Mouse (Mus musculus): ENCODE results near the gene Slc39a3. TPM values are rescaled to one million over a fixed set of nuclear protein-coding genes. Genes with fewer than 3 reads are reported as not detected.

The Slc39a3 gene
- polyA plus RNA-seq (2021) = 14.3 TPM

- H3K27me3 ChIP-seq = no peaks in the 10 kb centered on the region
- peak; percentile 88 for ATAC-seq
- in situ Hi-C loops (cut with MboI; ENCODE audit: low pct_unique_long_range_greater_than_20kb) = loop anchor here (5.0 kb wide), 1 partner anchor 40 kb away; no protein-coding TSS in a partner anchor
- peak; percentile 97 for DNase-seq (ENCODE audit: low read depth, low spot score)
- ChIA-PET CTCF (interaction anchor here (1.5 to 1.6 kb wide), 2 partner anchors 22 to 38 kb away, joined by 3 to 10 read pairs; partner anchors contain the start of gene Gng7), POLR2A (interaction anchor here (0.9 to 1.2 kb wide), 2 partner anchors 39 to 87 kb away, joined by 3 read pairs; no protein-coding TSS in a partner anchor)
- no peak for TF ChIP-seq CTCF (IDR thresholded peaks at IDR 0.05)
These were observed at the start of gene Slc39a3 for GRCm38 (mm10) chr10:81036988-81037580. Slc39a3 (minus strand) TSS chr10:81037426.

GRCm38 (mm10) chr10:81087021-81087420 is 49.8 kb upstream of the Slc39a3 start:
- peaks cover 7% of the 10 kb centered on the region for H3K27me3 ChIP-seq
- DNase-seq (ENCODE audit: low read depth, low spot score) (no peak), ATAC-seq (no peak)
- TF ChIP-seq CTCF (IDR thresholded peaks at IDR 0.05) = no peak
- ChIA-PET POLR2A (no interaction called here), CTCF (interaction anchor here (1.2 kb wide), 1 partner anchor 13 kb away, joined by 3 read pairs; no protein-coding TSS in a partner anchor)
- in situ Hi-C loops (cut with MboI; ENCODE audit: low pct_unique_long_range_greater_than_20kb) = no loop called here

GRCm38 (mm10) chr10:81082168-81082960 is 45.1 kb upstream of the Slc39a3 start:
- in situ Hi-C loops (cut with MboI; ENCODE audit: low pct_unique_long_range_greater_than_20kb) = no loop called here
- ATAC-seq = no peak
- H3K27me3 ChIP-seq = no peaks in the 10 kb centered on the region
- TF ChIP-seq CTCF (IDR thresholded peaks at IDR 0.05) = no peak
- ChIA-PET CTCF (interaction anchor here (0.6 to 2.1 kb wide), 17 partner anchors 8 to 93 kb away, joined by 3 to 9 read pairs (median 4); partner anchors contain the start of gene Creb3l3), POLR2A (interaction anchor here (0.7 to 1.4 kb wide), 3 partner anchors 11 to 91 kb away, joined by 3 to 8 read pairs (median 3); partner anchors contain the start of gene Map2k2)
- no peak for DNase-seq (ENCODE audit: low read depth, low spot score)

GRCm38 (mm10) chr10:81080008-81080655 is 42.9 kb upstream of the Slc39a3 start:
- DNase-seq (ENCODE audit: low read depth, low spot score) = no peak
- in situ Hi-C loops (cut with MboI; ENCODE audit: low pct_unique_long_range_greater_than_20kb) = no loop called here
- ChIA-PET POLR2A (interaction anchor here (0.6 kb wide), 1 partner anchor 26 kb away, joined by 3 read pairs; no protein-coding TSS in a partner anchor), CTCF (no interaction called here)
- no peaks in the 10 kb centered on the region for H3K27me3 ChIP-seq
- ATAC-seq = no peak
- no peak for TF ChIP-seq CTCF (IDR thresholded peaks at IDR 0.05)

- POLR2A ChIA-PET = interaction anchor here (1.3 kb wide), 1 partner anchor 9 kb away, joined by 3 read pairs; the partner anchor contains the start of gene Thop1
- in situ Hi-C loops (cut with MboI; ENCODE audit: low pct_unique_long_range_greater_than_20kb) = loop anchor here (10.0 kb wide), 1 partner anchor 97 kb away; the partner anchor contains the start of gene Eef2
- CTCF ChIA-PET = no interaction called here
- no peaks in the 10 kb centered on the region for H3K27me3 ChIP-seq
- no peak for DNase-seq (ENCODE audit: low read depth, low spot score)
- no peak for ATAC-seq
- TF ChIP-seq CTCF (IDR thresholded peaks at IDR 0.05) = no peak
These were observed 40.7 kb upstream of the Slc39a3 start for GRCm38 (mm10) chr10:81077916-81078315.

GRCm38 (mm10) chr10:81076356-81076755 is 39.1 kb upstream of the Slc39a3 start:
- no peak for ATAC-seq
- POLR2A ChIA-PET = no interaction called here

GRCm38 (mm10) chr10:81075734-81076133 is 38.5 kb upstream of the Slc39a3 start:
- no peak for TF ChIP-seq CTCF (IDR thresholded peaks at IDR 0.05)
- no peak for ATAC-seq
- in situ Hi-C loops (cut with MboI; ENCODE audit: low pct_unique_long_range_greater_than_20kb) = loop anchor here (10.0 kb wide), 1 partner anchor 99 kb away; the partner anchor contains the start of gene Eef2
- ChIA-PET POLR2A (interaction anchor here (0.6 kb wide), 1 partner anchor 13 kb away, joined by 5 read pairs; no protein-coding TSS in a partner anchor), CTCF (no interaction called here)
- no peaks in the 10 kb centered on the region for H3K27me3 ChIP-seq
- DNase-seq (ENCODE audit: low read depth, low spot score) = no peak

More at GRCm38 (mm10) chr10:81076356-81076755, 39.1 kb upstream of the Slc39a3 start:
- CTCF ChIA-PET = no interaction called here
- no peaks in the 10 kb centered on the region for H3K27me3 ChIP-seq
- DNase-seq (ENCODE audit: low read depth, low spot score) = no peak
- no peak for TF ChIP-seq CTCF (IDR thresholded peaks at IDR 0.05)
- in situ Hi-C loops (cut with MboI; ENCODE audit: low pct_unique_long_range_greater_than_20kb) = loop anchor here (10.0 kb wide), 1 partner anchor 98 kb away; the partner anchor contains the start of gene Eef2

- H3K27me3 ChIP-seq = no peaks in the 10 kb centered on the region
- ChIA-PET POLR2A (no interaction called here), CTCF (interaction anchor here (1.4 to 1.6 kb wide), 2 partner anchors 9 to 14 kb away, joined by 3 to 5 read pairs; no protein-coding TSS in a partner anchor)
- no peak for DNase-seq (ENCODE audit: low read depth, low spot score)
- in situ Hi-C loops (cut with MboI; ENCODE audit: low pct_unique_long_range_greater_than_20kb) = loop anchor here (10.0 kb wide), 1 partner anchor 101 kb away; the partner anchor contains the start of gene Eef2
- ATAC-seq = no peak
- TF ChIP-seq CTCF (IDR thresholded peaks at IDR 0.05) = no peak
These were observed 36.2 kb upstream of the Slc39a3 start for GRCm38 (mm10) chr10:81073464-81073863.

GRCm38 (mm10) chr10:81072290-81072689 is 35.1 kb upstream of the Slc39a3 start:
- H3K27me3 ChIP-seq = no peaks in the 10 kb centered on the region
- in situ Hi-C loops (cut with MboI; ENCODE audit: low pct_unique_long_range_greater_than_20kb) = loop anchor here (10.0 kb wide), 1 partner anchor 103 kb away; the partner anchor contains the start of gene Eef2
- DNase-seq (ENCODE audit: low read depth, low spot score) = no peak
- POLR2A ChIA-PET = no interaction called here
- TF ChIP-seq CTCF (IDR thresholded peaks at IDR 0.05) = no peak
- CTCF ChIA-PET = interaction anchor here (2.2 kb wide), 1 partner anchor 10 kb away, joined by 8 read pairs; no protein-coding TSS in a partner anchor
- no peak for ATAC-seq

- peak; percentile 69 for ATAC-seq
- H3K27me3 ChIP-seq = no peaks in the 10 kb centered on the region
- DNase-seq (ENCODE audit: low read depth, low spot score) = peak; percentile 93
- POLR2A ChIA-PET = interaction anchor here (0.7 to 1.4 kb wide), 3 partner anchors 9 to 137 kb away, joined by 3 read pairs; partner anchors contain the start of gene Sgta
- in situ Hi-C loops (cut with MboI; ENCODE audit: low pct_unique_long_range_greater_than_20kb) = loop anchor here (10.0 kb wide), 1 partner anchor 105 kb away; the partner anchor contains the start of gene Eef2
- TF ChIP-seq CTCF (IDR thresholded peaks at IDR 0.05) = no peak
- CTCF ChIA-PET = interaction anchor here (1.6 kb wide), 1 partner anchor 71 kb away, joined by 3 read pairs; no protein-coding TSS in a partner anchor
These were observed 32.6 kb upstream of the Slc39a3 start, which contains the start of gene Thop1 for GRCm38 (mm10) chr10:81069836-81070235. Thop1 (plus strand) TSS chr10:81070035.

Data from Patski (cell line).